9 mouse cellular contexts compared by ENCODE assay signal in the genomic region with DNA sequence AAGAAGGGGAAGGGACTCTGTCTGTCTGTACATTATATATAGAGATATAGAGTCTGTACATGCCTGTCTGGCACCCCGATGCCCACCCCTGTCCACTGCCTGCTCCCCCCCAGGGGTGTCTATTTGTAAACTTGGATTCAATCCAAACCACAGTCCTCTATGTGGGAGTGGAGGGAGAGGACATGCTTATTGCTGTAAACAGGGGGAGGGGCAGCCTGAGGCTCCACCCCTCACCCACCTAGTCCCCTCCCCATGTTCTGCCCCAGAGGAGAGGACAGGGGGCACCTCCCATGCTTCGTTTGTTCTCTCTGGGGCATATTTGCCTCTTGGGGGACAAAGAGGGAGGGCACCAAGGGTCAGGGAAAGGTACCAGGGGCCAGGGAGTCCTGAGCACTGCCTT. TPM values are rescaled to one million over a fixed set of nuclear protein-coding genes. Genes with fewer than 3 reads are reported as not detected.
A peak's percentile ranks its signal among the peaks of the same experiment; 100 is the strongest.
DNase-seq lines count a peak whose midpoint lies in the region; ATAC-seq lines count a peak whose summit lies in the region.
"Had no signal": no experiment of that assay in that cellular context is flagged by ENCODE, and none has a peak within 500 bp of the region (broad histone marks: within the 10 kb centered on the region; RNA-seq: fewer than 3 reads in every experiment).

No protein-coding gene starts in this region.

- H3K4me2 ChIP-seq in midbrain, embryonic 16.5 days (ENCODE audit: low read length): no peak overlapping the region; the same call in 1 of the 2 replicates
- H3K4me2 ChIP-seq in lung, embryonic 15.5 days: peak overlapping the region; percentile 82

- H3K36me3 ChIP-seq in midbrain, embryonic 10.5 days: no peaks in the 10 kb centered on the region
- peaks cover 3% of the 10 kb centered on the region; the same call in 1 of the 2 replicates for H3K36me3 ChIP-seq in midbrain, embryonic 16.5 days (ENCODE audit: control insufficient read depth, insufficient read depth, low read length)
- H3K36me3 ChIP-seq in lung, embryonic 15.5 days: no peaks in the 10 kb centered on the region

- WGBS in midbrain, embryonic 10.5 days: 48% methylated on average over 2 of the region's 2 CpGs
- WGBS in midbrain, embryonic 16.5 days: 32% methylated on average over 2 of the region's 2 CpGs
- WGBS in lung, embryonic 15.5 days: 34% methylated on average over 2 of the region's 2 CpGs

- peaks cover 45% of the 10 kb centered on the region for H3K4me1 ChIP-seq in midbrain, embryonic 10.5 days
- H3K4me1 ChIP-seq in midbrain, embryonic 16.5 days (ENCODE audit: control insufficient read depth, insufficient read depth, low read length): peaks cover 36% of the 10 kb centered on the region
- peaks cover 39% of the 10 kb centered on the region for H3K4me1 ChIP-seq in lung, embryonic 15.5 days

- peak overlapping the region; percentile 84 for H3K27ac ChIP-seq in midbrain, embryonic 10.5 days (replicated peaks)
- H3K27ac ChIP-seq in midbrain, embryonic 16.5 days (ENCODE audit: low read length): no peak overlapping the region
- H3K27ac ChIP-seq in lung, embryonic 15.5 days: peak overlapping the region; percentile 86
- H3K27ac ChIP-seq: liver, embryonic 14.5 days had no signal

- no peak overlapping the region for H3K9ac ChIP-seq in midbrain, embryonic 16.5 days (ENCODE audit: low read depth, low read length)
- no peak overlapping the region for H3K9ac ChIP-seq in lung, embryonic 15.5 days
- H3K9ac ChIP-seq: liver, embryonic 14.5 days had no signal

- H3K27me3 ChIP-seq in midbrain, embryonic 10.5 days (ENCODE audit: low read depth, poor library complexity, severe bottlenecking): peaks cover 55% of the 10 kb centered on the region
- H3K27me3 ChIP-seq in midbrain, embryonic 16.5 days (ENCODE audit: control insufficient read depth, insufficient read depth, low read depth, low read length): 0 out of 2 replicates have a peak, but pooled peaks cover 4% of the 10 kb centered on the region
- H3K27me3 ChIP-seq in lung, embryonic 15.5 days: peaks cover 28% of the 10 kb centered on the region

- DNase-seq in embryo, embryonic 9.5 days (ENCODE audit: extremely low spot score): peak; percentile 17
- no peak for DNase-seq in embryo, embryonic 11 days
- DNase-seq in midbrain, embryonic 10.5 days (ENCODE audit: low spot score): no peak
- DNase-seq in right cerebral cortex, adult 18-20 months: no peak
- no peak for DNase-seq in thymus, postnatal 0 days (ENCODE audit: low spot score)
- no peak for DNase-seq in natural killer cell, adult 2 months (ENCODE audit: low spot score in 2 of 2)

- peaks cover 5% of the 10 kb centered on the region; the same call in 1 of the 2 replicates for H3K9me3 ChIP-seq in midbrain, embryonic 10.5 days (replicated peaks)
- no peaks in the 10 kb centered on the region for H3K9me3 ChIP-seq in midbrain, embryonic 16.5 days (replicated peaks; ENCODE audit: control insufficient read depth, low read length, poor library complexity, severe bottlenecking)
- no peaks in the 10 kb centered on the region for H3K9me3 ChIP-seq in lung, embryonic 15.5 days

- peak overlapping the region; percentile 57 for H3K4me3 ChIP-seq in midbrain, embryonic 10.5 days
- no peak overlapping the region for H3K4me3 ChIP-seq in midbrain, embryonic 16.5 days (ENCODE audit: low read depth, low read length)
- peak overlapping the region; percentile 40 for H3K4me3 ChIP-seq in lung, embryonic 15.5 days

- ATAC-seq in midbrain, embryonic 16.5 days: no peak
- ATAC-seq in lung, embryonic 15.5 days (ENCODE audit: borderline replicate concordance, extremely low read depth, low FRiP score, low TSS enrichment): peak; percentile 17

RNA-seq across cellular contexts. Expression of a gene that starts 8.0 kb away (rescaled TPM):
- polyA plus RNA-seq in midbrain, embryonic 10.5 days (2016; fragmentation: Nextera tagmentation; extraction: Ambion mirVana): 3.9 and 7.0 TPM in 2 replicates
- polyA plus RNA-seq in midbrain, embryonic 16.5 days (2015; fragmentation: Nextera tagmentation; extraction: Ambion mirVana): 40.5 and 59.0 TPM in 2 replicates
- 5.8 and 6.0 TPM in 2 replicates for polyA plus RNA-seq in lung, embryonic 15.5 days (2015; fragmentation: Nextera tagmentation; extraction: Ambion mirVana)
- 0.82 and 1.0 TPM in 2 replicates for polyA plus RNA-seq in thymus, postnatal 0 days (2015; fragmentation: Nextera tagmentation; extraction: Ambion mirVana)

RNA-seq across cellular contexts. Expression of a gene that starts 23.0 kb away (rescaled TPM):
- 20.5 and 21.9 TPM in 2 replicates for polyA plus RNA-seq in midbrain, embryonic 10.5 days (2016; fragmentation: Nextera tagmentation; extraction: Ambion mirVana)
- polyA plus RNA-seq in midbrain, embryonic 16.5 days (2015; fragmentation: Nextera tagmentation; extraction: Ambion mirVana): 3.7 and 4.2 TPM in 2 replicates
- 29.0 and 29.9 TPM in 2 replicates for polyA plus RNA-seq in lung, embryonic 15.5 days (2015; fragmentation: Nextera tagmentation; extraction: Ambion mirVana)
- 5.3 and 6.0 TPM in 2 replicates for polyA plus RNA-seq in thymus, postnatal 0 days (2015; fragmentation: Nextera tagmentation; extraction: Ambion mirVana)

RNA-seq across cellular contexts. Expression of a gene that starts 33.8 kb away (rescaled TPM):
- polyA plus RNA-seq in midbrain, embryonic 10.5 days (2016; fragmentation: Nextera tagmentation; extraction: Ambion mirVana): 11.8 TPM in 2 replicates
- polyA plus RNA-seq in midbrain, embryonic 16.5 days (2015; fragmentation: Nextera tagmentation; extraction: Ambion mirVana): 6.8 and 7.4 TPM in 2 replicates
- 89.7 and 94.5 TPM in 2 replicates for polyA plus RNA-seq in lung, embryonic 15.5 days (2015; fragmentation: Nextera tagmentation; extraction: Ambion mirVana)
- 12.4 and 13.2 TPM in 2 replicates for polyA plus RNA-seq in thymus, postnatal 0 days (2015; fragmentation: Nextera tagmentation; extraction: Ambion mirVana)

RNA-seq across cellular contexts. Expression of a gene that starts 35.0 kb away (rescaled TPM):
- polyA plus RNA-seq in midbrain, embryonic 10.5 days (2016; fragmentation: Nextera tagmentation; extraction: Ambion mirVana): 30.5 and 34.9 TPM in 2 replicates
- polyA plus RNA-seq in midbrain, embryonic 16.5 days (2015; fragmentation: Nextera tagmentation; extraction: Ambion mirVana): 60.6 and 78.2 TPM in 2 replicates
- polyA plus RNA-seq in lung, embryonic 15.5 days (2015; fragmentation: Nextera tagmentation; extraction: Ambion mirVana): 61.5 and 63.0 TPM in 2 replicates
- 17.4 and 18.1 TPM in 2 replicates for polyA plus RNA-seq in thymus, postnatal 0 days (2015; fragmentation: Nextera tagmentation; extraction: Ambion mirVana)

RNA-seq across cellular contexts. Expression of a gene that starts 44.4 kb away (rescaled TPM):
- 29.8 and 34.3 TPM in 2 replicates for polyA plus RNA-seq in midbrain, embryonic 10.5 days (2016; fragmentation: Nextera tagmentation; extraction: Ambion mirVana)
- polyA plus RNA-seq in midbrain, embryonic 16.5 days (2015; fragmentation: Nextera tagmentation; extraction: Ambion mirVana): 40.2 and 41.3 TPM in 2 replicates
- 62.3 and 65.4 TPM in 2 replicates for polyA plus RNA-seq in lung, embryonic 15.5 days (2015; fragmentation: Nextera tagmentation; extraction: Ambion mirVana)
- 84.7 and 87.2 TPM in 2 replicates for polyA plus RNA-seq in thymus, postnatal 0 days (2015; fragmentation: Nextera tagmentation; extraction: Ambion mirVana)
